Mouse (Mus musculus) embryonic facial prominence, embryonic 12.5 days (tissue): Measurements from ENCODE around the gene Gm49027. TPM values are rescaled to one million over a fixed set of nuclear protein-coding genes. Genes with fewer than 3 reads are reported as not detected.

ENCODE experiments used
- ATAC-seq: fragments of 200-750 bp; cut with Nextera tagmentation; 2 replicates; pipeline ENCODE4 v1.8.0; 2017; ENCODE audit not compliant: insufficient number of reproducible peaks, insufficient read depth, low FRiP score, low TSS enrichment
- H3K27ac ChIP-seq: fragments of 300-500 bp; sonication (generic); 2 replicates; pipeline ENCODE4 v1.5.1; 2016; ENCODE audit warnings: mild to moderate bottlenecking
- H3K27me3 ChIP-seq: fragments of 300-500 bp; sonication (generic); 2 replicates; pipeline ENCODE4 v1.6.1; 2016; ENCODE audit warnings: mild to moderate bottlenecking, moderate library complexity
- H3K36me3 ChIP-seq: fragments of 300-500 bp; sonication (generic); 2 replicates; pipeline ENCODE4 v1.6.1; 2016; ENCODE audit warnings: mild to moderate bottlenecking
- H3K4me1 ChIP-seq: fragments of 300-500 bp; sonication (generic); 2 replicates; pipeline ENCODE4 v1.6.1; 2016
- H3K4me2 ChIP-seq: fragments of 300-500 bp; sonication (generic); replicated peaks from 2 replicates; pipeline ENCODE4 v1.6.1; 2016; ENCODE audit warnings: mild to moderate bottlenecking, moderate library complexity
- H3K4me3 ChIP-seq: fragments of 300-500 bp; sonication (generic); 2 replicates; pipeline ENCODE4 v1.5.1; 2016; ENCODE audit warnings: mild to moderate bottlenecking
- H3K9ac ChIP-seq: fragments of 300-500 bp; sonication (generic); 2 replicates; pipeline ENCODE4 v1.6.1; 2016; ENCODE audit warnings: mild to moderate bottlenecking, moderate library complexity
- H3K9me3 ChIP-seq: fragments of 300-500 bp; sonication (generic); 2 replicates; pipeline ENCODE4 v1.6.1; 2016; ENCODE audit warnings: mild to moderate bottlenecking, moderate library complexity
- whole genome bisulfite sequencing: fragments of 180-500 bp; shearing (Covaris S2); methylation state at CpG from one replicate; pipeline ENCODE4 v1.1.7; 2016; 5-methylcytosine and 5-hydroxymethylcytosine counted together
- polyA plus RNA-seq: library from polyadenylated mRNA; unstranded; fragments of >200 nt; fragmentation: Nextera tagmentation; extraction: Ambion mirVana; gene quantifications from 2 replicates; pipeline ENCODE4 v1.2.1, GENCODE M21; 2016

Gm49027 gene
- 1.5 and 3.4 TPM in 2 replicates for polyA plus RNA-seq

- Histone ChIP-seq H3K4me1 (peaks cover 20% of the 10 kb centered on the region), H3K9ac (peak within 1 kb of the TSS; percentile 29; the same call in 1 of the 2 replicates), H3K4me2 (peak within 1 kb of the TSS; percentile 80), H3K36me3 (peaks cover 17% of the 10 kb centered on the region), H3K27ac (0 out of 2 replicates have a peak within 1 kb of the TSS, but pooled peaks have one; percentile 48), H3K4me3 (peak within 1 kb of the TSS; percentile 88), H3K9me3 (no peaks in the 10 kb centered on the region), H3K27me3 (no peaks in the 10 kb centered on the region)
- no peak for ATAC-seq
- 81% methylated on average over 7 of the region's 7 CpGs for WGBS
Measured at GRCm38 (mm10) chr5:123525281-123525680, at the start of gene Gm49027. Gene Gm49027, minus strand, starts transcription at chr5:123525488.

GRCm38 (mm10) chr5:123573362-123573761 is 48.1 kb upstream of the Gm49027 start:
- peaks cover 32% of the 10 kb centered on the region for H3K36me3 ChIP-seq
- H3K27ac ChIP-seq = no peak overlapping the region
- no peaks in the 10 kb centered on the region for H3K9me3 ChIP-seq
- 60% methylated on average over 8 of the region's 8 CpGs for WGBS
- peak overlapping the region; percentile 97 for H3K4me3 ChIP-seq
- H3K9ac ChIP-seq = no peak overlapping the region; the same call in 1 of the 2 replicates
- H3K27me3 ChIP-seq = no peaks in the 10 kb centered on the region
- H3K4me2 ChIP-seq = peak overlapping the region; percentile 79
- H3K4me1 ChIP-seq = peaks cover 6% of the 10 kb centered on the region
- no peak for ATAC-seq

GRCm38 (mm10) chr5:123572357-123573186 is 47.3 kb upstream of the Gm49027 start, which contains the start of gene Vps33a:
Gene Vps33a, minus strand, starts transcription at chr5:123573038.
- Histone ChIP-seq H3K4me1 (peaks cover 6% of the 10 kb centered on the region), H3K36me3 (peaks cover 40% of the 10 kb centered on the region), H3K4me3 (peak within 1 kb of the TSS; percentile 97), H3K27ac (0 out of 2 replicates have a peak within 1 kb of the TSS, but pooled peaks have one; percentile 46), H3K27me3 (no peaks in the 10 kb centered on the region), H3K9ac (peak within 1 kb of the TSS; percentile 68), H3K4me2 (peak within 1 kb of the TSS; percentile 79), H3K9me3 (no peaks in the 10 kb centered on the region)
- under 1% methylated on average over 54 of the region's 54 CpGs for WGBS
- peak; percentile 92 for ATAC-seq

GRCm38 (mm10) chr5:123561128-123561527 is 35.8 kb upstream of the Gm49027 start:
- Histone ChIP-seq H3K4me1 (no peaks in the 10 kb centered on the region), H3K9ac (no peak overlapping the region), H3K36me3 (peaks cover 76% of the 10 kb centered on the region), H3K9me3 (no peaks in the 10 kb centered on the region), H3K4me3 (no peak overlapping the region), H3K27me3 (no peaks in the 10 kb centered on the region), H3K4me2 (no peak overlapping the region), H3K27ac (no peak overlapping the region)
- ATAC-seq = no peak
- 95% methylated on average over 11 of the region's 11 CpGs for WGBS

GRCm38 (mm10) chr5:123559588-123559987 is 34.3 kb upstream of the Gm49027 start:
- H3K36me3 ChIP-seq = peaks cover 71% of the 10 kb centered on the region
- 93% methylated on average over 8 of the region's 8 CpGs for WGBS
- H3K27me3 ChIP-seq = no peaks in the 10 kb centered on the region
- H3K27ac ChIP-seq = no peak overlapping the region
- no peak overlapping the region for H3K4me3 ChIP-seq
- no peak overlapping the region for H3K4me2 ChIP-seq
- H3K9me3 ChIP-seq = no peaks in the 10 kb centered on the region
- no peak for ATAC-seq
- no peaks in the 10 kb centered on the region for H3K4me1 ChIP-seq
- H3K9ac ChIP-seq = no peak overlapping the region

GRCm38 (mm10) chr5:123556451-123556850 is 31.2 kb upstream of the Gm49027 start:
- WGBS = 76% methylated on average over 2 of the region's 2 CpGs
- no peaks in the 10 kb centered on the region for H3K27me3 ChIP-seq
- no peak overlapping the region for H3K4me3 ChIP-seq
- no peaks in the 10 kb centered on the region for H3K9me3 ChIP-seq
- H3K4me1 ChIP-seq = no peaks in the 10 kb centered on the region
- no peak overlapping the region for H3K27ac ChIP-seq
- no peak for ATAC-seq
- H3K36me3 ChIP-seq = peaks cover 53% of the 10 kb centered on the region
- no peak overlapping the region for H3K9ac ChIP-seq
- H3K4me2 ChIP-seq = no peak overlapping the region

GRCm38 (mm10) chr5:123555693-123556092 is 30.4 kb upstream of the Gm49027 start:
- H3K9ac ChIP-seq = no peak overlapping the region
- no peaks in the 10 kb centered on the region for H3K9me3 ChIP-seq
- WGBS = 95% methylated on average over 7 of the region's 7 CpGs
- no peak overlapping the region for H3K4me3 ChIP-seq
- H3K27ac ChIP-seq = no peak overlapping the region
- H3K27me3 ChIP-seq = no peaks in the 10 kb centered on the region
- H3K4me2 ChIP-seq = no peak overlapping the region
- peaks cover 50% of the 10 kb centered on the region for H3K36me3 ChIP-seq
- ATAC-seq = no peak
- H3K4me1 ChIP-seq = no peaks in the 10 kb centered on the region

GRCm38 (mm10) chr5:123533801-123534200 is 8.5 kb upstream of the Gm49027 start:
- Histone ChIP-seq H3K36me3 (peaks cover 64% of the 10 kb centered on the region), H3K27ac (no peak overlapping the region), H3K9me3 (no peaks in the 10 kb centered on the region), H3K4me2 (no peak overlapping the region), H3K4me3 (no peak overlapping the region), H3K27me3 (no peaks in the 10 kb centered on the region), H3K9ac (no peak overlapping the region), H3K4me1 (no peaks in the 10 kb centered on the region)
- WGBS = 94% methylated on average over 10 of the region's 10 CpGs
- ATAC-seq = no peak

GRCm38 (mm10) chr5:123530056-123530455 is 4.8 kb upstream of the Gm49027 start:
- Histone ChIP-seq H3K4me2 (no peak overlapping the region), H3K9me3 (no peaks in the 10 kb centered on the region), H3K4me1 (no peaks in the 10 kb centered on the region), H3K4me3 (no peak overlapping the region), H3K36me3 (peaks cover 59% of the 10 kb centered on the region), H3K27me3 (no peaks in the 10 kb centered on the region), H3K9ac (no peak overlapping the region), H3K27ac (no peak overlapping the region)
- ATAC-seq = no peak
- WGBS = 84% methylated on average over 8 of the region's 8 CpGs

- Histone ChIP-seq H3K9me3 (no peaks in the 10 kb centered on the region), H3K27ac (no peak overlapping the region), H3K9ac (no peak overlapping the region), H3K27me3 (no peaks in the 10 kb centered on the region), H3K4me3 (no peak overlapping the region), H3K4me1 (peaks cover 5% of the 10 kb centered on the region; the same call in 1 of the 2 replicates), H3K36me3 (peaks cover 49% of the 10 kb centered on the region), H3K4me2 (no peak overlapping the region)
- 78% methylated on average over 7 of the region's 7 CpGs for WGBS
- no peak for ATAC-seq
Measured at GRCm38 (mm10) chr5:123528641-123529040, 3.4 kb upstream of the Gm49027 start.

- Histone ChIP-seq H3K4me1 (peaks cover 20% of the 10 kb centered on the region), H3K4me2 (no peak overlapping the region)
Measured at GRCm38 (mm10) chr5:123525916-123526495, 718 bp upstream of the Gm49027 start.

GRCm38 (mm10) chr5:123524393-123524750 is 916 bp downstream of the Gm49027 start:
- Histone ChIP-seq H3K4me2 (peak overlapping the region; percentile 80), H3K27ac (0 out of 2 replicates have a peak overlapping the region, but pooled peaks have one; percentile 48), H3K36me3 (peaks cover 16% of the 10 kb centered on the region; the same call in 1 of the 2 replicates), H3K4me3 (peak overlapping the region; percentile 88), H3K4me1 (peaks cover 20% of the 10 kb centered on the region), H3K9me3 (no peaks in the 10 kb centered on the region), H3K9ac (peak overlapping the region; percentile 29; the same call in 1 of the 2 replicates), H3K27me3 (no peaks in the 10 kb centered on the region)
- peak; percentile 93 for ATAC-seq
- WGBS = under 1% methylated on average over 24 of the region's 27 CpGs

More at GRCm38 (mm10) chr5:123525916-123526495, 718 bp upstream of the Gm49027 start:
- Histone ChIP-seq H3K9me3 (no peaks in the 10 kb centered on the region), H3K4me3 (no peak overlapping the region), H3K27ac (no peak overlapping the region), H3K27me3 (no peaks in the 10 kb centered on the region), H3K9ac (no peak overlapping the region), H3K36me3 (peaks cover 22% of the 10 kb centered on the region)
- no peak for ATAC-seq
- 94% methylated on average over 9 of the region's 9 CpGs for WGBS
